Mouse (Mus musculus) liver, embryonic 16.5 days (tissue): ENCODE results near the gene Bmp15. TPM values are rescaled to one million over a fixed set of nuclear protein-coding genes. Genes with fewer than 3 reads are reported as not detected.

Experiments
- ATAC-seq: fragments of 200-750 bp; cut with Nextera tagmentation; 2 replicates; pipeline ENCODE4 v1.8.0; 2017; ENCODE audit warnings: low read depth, mild to moderate bottlenecking, moderate number of reproducible peaks, moderate library complexity
- H3K27ac ChIP-seq: fragments of 300-500 bp; sonication (generic); 2 replicates; pipeline ENCODE4 v1.5.1; 2014; ENCODE audit warnings: mild to moderate bottlenecking, low read length
- H3K27me3 ChIP-seq: fragments of 300-500 bp; sonication (generic); 2 replicates; pipeline ENCODE4 v1.6.1; 2014; ENCODE audit warnings: low read depth, low read length, mixed read lengths; ENCODE audit not compliant: control insufficient read depth, insufficient read depth
- H3K36me3 ChIP-seq: fragments of 300-500 bp; sonication (generic); 2 replicates; pipeline ENCODE4 v1.6.1; 2014; ENCODE audit warnings: mild to moderate bottlenecking; ENCODE audit not compliant: control insufficient read depth, insufficient read depth
- H3K4me1 ChIP-seq: fragments of 300-500 bp; sonication (generic); 2 replicates; pipeline ENCODE4 v1.6.1; 2014; ENCODE audit warnings: low read depth, low read length, mixed read lengths; ENCODE audit not compliant: control insufficient read depth
- H3K4me2 ChIP-seq: fragments of 300-500 bp; sonication (generic); 2 replicates; pipeline ENCODE4 v1.6.1; 2014; ENCODE audit warnings: low read depth, low read length, mixed read lengths
- H3K4me3 ChIP-seq: fragments of 300-500 bp; sonication (generic); 2 replicates; pipeline ENCODE4 v1.5.1; 2014; ENCODE audit warnings: low read depth, mild to moderate bottlenecking, low read length
- H3K9ac ChIP-seq: fragments of 300-500 bp; sonication (generic); 2 replicates; pipeline ENCODE4 v1.6.1; 2014; ENCODE audit warnings: low read depth, low read length
- H3K9me3 ChIP-seq: fragments of 300-500 bp; sonication (generic); replicated peaks from 2 replicates; pipeline ENCODE4 v1.6.1; 2016; ENCODE audit warnings: low read length; ENCODE audit not compliant: control insufficient read depth
- WGBS: fragments of 180-500 bp; shearing (Covaris S2); extraction: QIAGEN DNeasy Blood & Tissue Kit; methylation state at CpG from one replicate; pipeline ENCODE4 v1.1.7; 2014; ENCODE audit not compliant: insufficient replicate concordance; 5-methylcytosine and 5-hydroxymethylcytosine counted together
- polyA plus RNA-seq: library from polyadenylated mRNA; unstranded; fragments of >200 nt; fragmentation: Nextera tagmentation; extraction: Ambion mirVana; gene quantifications from 2 replicates; pipeline ENCODE4 v1.2.1, GENCODE M21; 2015

The Bmp15 gene
- not detected in 2 replicates for polyA plus RNA-seq

GRCm38 (mm10) chrX:6320621-6321020, at the start of gene Bmp15:
Gene Bmp15, minus strand, starts transcription at chrX:6320721.
- Histone ChIP-seq H3K9ac (no peak within 1 kb of the TSS), H3K27me3 (no peaks in the 10 kb centered on the region), H3K4me1 (no peaks in the 10 kb centered on the region), H3K4me2 (no peak within 1 kb of the TSS), H3K4me3 (no peak within 1 kb of the TSS), H3K36me3 (no peaks in the 10 kb centered on the region), H3K27ac (no peak within 1 kb of the TSS), H3K9me3 (no peaks in the 10 kb centered on the region)
- no peak for ATAC-seq
- 47% methylated on average over 3 of the region's 3 CpGs for WGBS

- Histone ChIP-seq H3K9me3 (no peaks in the 10 kb centered on the region), H3K27me3 (no peaks in the 10 kb centered on the region), H3K36me3 (no peaks in the 10 kb centered on the region), H3K4me2 (no peak overlapping the region), H3K4me1 (no peaks in the 10 kb centered on the region), H3K9ac (no peak overlapping the region), H3K27ac (no peak overlapping the region), H3K4me3 (no peak overlapping the region)
- 13% methylated on average over 1 of the region's 1 CpGs for WGBS
- ATAC-seq: no peak
Measured at GRCm38 (mm10) chrX:6368822-6369221, 48.3 kb upstream of the Bmp15 start.

GRCm38 (mm10) chrX:6357503-6358114, 37.1 kb upstream of the Bmp15 start:
- Histone ChIP-seq H3K4me3 (no peak overlapping the region), H3K4me1 (no peaks in the 10 kb centered on the region), H3K4me2 (no peak overlapping the region), H3K36me3 (no peaks in the 10 kb centered on the region), H3K27ac (no peak overlapping the region), H3K27me3 (no peaks in the 10 kb centered on the region), H3K9ac (no peak overlapping the region), H3K9me3 (no peaks in the 10 kb centered on the region)
- WGBS: 56% methylated on average over 6 of the region's 6 CpGs
- no peak for ATAC-seq

GRCm38 (mm10) chrX:6356876-6357275, 36.4 kb upstream of the Bmp15 start:
- Histone ChIP-seq H3K9me3 (no peaks in the 10 kb centered on the region), H3K4me3 (no peak overlapping the region), H3K27ac (no peak overlapping the region), H3K4me1 (no peaks in the 10 kb centered on the region), H3K36me3 (no peaks in the 10 kb centered on the region), H3K27me3 (no peaks in the 10 kb centered on the region), H3K9ac (no peak overlapping the region), H3K4me2 (no peak overlapping the region)
- ATAC-seq: no peak
- 55% methylated on average over 3 of the region's 3 CpGs for WGBS

GRCm38 (mm10) chrX:6345273-6345959, 24.9 kb upstream of the Bmp15 start:
- no peaks in the 10 kb centered on the region for H3K9me3 ChIP-seq
- H3K4me2 ChIP-seq: no peak overlapping the region
- no peak for ATAC-seq
- H3K27ac ChIP-seq: no peak overlapping the region
- H3K4me1 ChIP-seq: no peaks in the 10 kb centered on the region
- H3K4me3 ChIP-seq: no peak overlapping the region
- no peaks in the 10 kb centered on the region for H3K27me3 ChIP-seq
- no peaks in the 10 kb centered on the region for H3K36me3 ChIP-seq
- no peak overlapping the region for H3K9ac ChIP-seq
- 33% methylated on average over 1 of the region's 1 CpGs for WGBS

GRCm38 (mm10) chrX:6324056-6324455, 3.5 kb upstream of the Bmp15 start:
- no peak for ATAC-seq
- Histone ChIP-seq H3K4me2 (no peak overlapping the region), H3K9me3 (no peaks in the 10 kb centered on the region), H3K27ac (no peak overlapping the region), H3K9ac (no peak overlapping the region), H3K4me1 (no peaks in the 10 kb centered on the region), H3K27me3 (no peaks in the 10 kb centered on the region), H3K36me3 (no peaks in the 10 kb centered on the region), H3K4me3 (no peak overlapping the region)
- 29% methylated on average over 1 of the region's 1 CpGs for WGBS

GRCm38 (mm10) chrX:6317747-6318146, 2.8 kb downstream of the Bmp15 start:
- Histone ChIP-seq H3K9me3 (no peaks in the 10 kb centered on the region), H3K4me2 (no peak overlapping the region), H3K4me1 (no peaks in the 10 kb centered on the region), H3K36me3 (no peaks in the 10 kb centered on the region), H3K4me3 (no peak overlapping the region), H3K27ac (no peak overlapping the region), H3K27me3 (no peaks in the 10 kb centered on the region), H3K9ac (no peak overlapping the region)
- WGBS: 35% methylated on average over 1 of the region's 1 CpGs
- ATAC-seq: no peak

Other genes starting within 250 kb of the Bmp15 start
- not detected in 2 replicates for gene AU022751, start 237.3 kb downstream of the Bmp15 start, polyA plus RNA-seq
- gene Nudt10, start 147.7 kb downstream of the Bmp15 start, polyA plus RNA-seq: 0.09 TPM in 1 of 2 replicates, not detected in the other
- gene Shroom4, start 79.1 kb upstream of the Bmp15 start, polyA plus RNA-seq: 0.20 and 0.28 TPM in 2 replicates